ENCODE assay signal across 9 mouse cellular contexts in genomic region chr13:78482929-78483759, GRCm38 (mm10).
A peak's percentile ranks its signal among the peaks of the same experiment; 100 is the strongest.
DNase-seq lines count a peak whose midpoint lies in the region; ATAC-seq lines count a peak whose summit lies in the region.
"Had no signal": no experiment of that assay in that cellular context is flagged by ENCODE, and none has a peak within 500 bp of the region (broad histone marks: within the 10 kb centered on the region; RNA-seq: fewer than 3 reads in every experiment).

No protein-coding gene starts in this region.

- peaks cover 0 to 7% of the 10 kb centered on the region in 2 experiments; a peak in 2 of 4 replicates for H3K4me1 ChIP-seq in heart, embryonic 14.5 days (ENCODE audit: control insufficient read depth in 2 of 2, insufficient read depth in 2 of 2, low read length in 2 of 2)

- H3K27me3 ChIP-seq in heart, embryonic 14.5 days (ENCODE audit: control insufficient read depth, insufficient read depth, low read length), result no peaks in the 10 kb centered on the region

- H3K4me2 ChIP-seq in heart, embryonic 14.5 days (ENCODE audit: low read length), result peak overlapping the region; percentile 32

- peak overlapping the region; percentile 36 to 49; a peak in 3 of 4 replicates for H3K27ac ChIP-seq in heart, embryonic 14.5 days (replicated peaks in 1 of 2; ENCODE audit: control insufficient read depth in 1 of 2, insufficient read depth in 1 of 2, low read depth in 2 of 2, low read length in 2 of 2)
- H3K27ac ChIP-seq: liver, embryonic 14.5 days had no signal

- peak; percentile 89 for ATAC-seq in heart, embryonic 14.5 days (ENCODE audit: insufficient number of reproducible peaks, insufficient read depth, low FRiP score, low read depth)

- H3K4me3 ChIP-seq in heart, embryonic 14.5 days (ENCODE audit: control insufficient read depth in 1 of 2, insufficient read depth in 1 of 2, low read depth in 1 of 2, low read length in 2 of 2), result no peak overlapping the region; a peak in 1 of 4 replicates

- H3K36me3 ChIP-seq in heart, embryonic 14.5 days (ENCODE audit: control insufficient read depth, insufficient read depth, low read length), result no peaks in the 10 kb centered on the region

- peak; percentile 31 to 35 for DNase-seq in right cerebral cortex, postnatal 10 days (ENCODE audit: low spot score in 2 of 2)
- DNase-seq in right cerebral cortex, postnatal 25 days, result no peak
- peak; percentile 11 for DNase-seq in brain, adult 2 months (ENCODE audit: low read depth, low spot score)
- peak; percentile 67 to 81 for DNase-seq in kidney, postnatal 36 days
- DNase-seq in ovary, postnatal 36 days (ENCODE audit: low spot score), result peak; percentile 51
- DNase-seq in thymus, postnatal 10 days (ENCODE audit: low spot score in 2 of 2), result no peak
- no peak for DNase-seq in spleen, adult 12 weeks (ENCODE audit: low spot score)

- WGBS in heart, embryonic 14.5 days, result 31% methylated on average over 9 of the region's 9 CpGs

- H3K9me3 ChIP-seq in heart, embryonic 14.5 days (ENCODE audit: control insufficient read depth, low read length), result peaks cover 8% of the 10 kb centered on the region; the same call in 1 of the 2 replicates

- H3K9ac ChIP-seq in heart, embryonic 14.5 days (ENCODE audit: low read length), result no peak overlapping the region
- H3K9ac ChIP-seq: liver, embryonic 14.5 days had no signal

Comparison
In these comparisons a context has a peak if more than half of its experiments do, and no peak if none do; other contexts are left out.
1. DNase-seq: peak in right cerebral cortex, postnatal 10 days (2 of 2), brain, adult 2 months (single experiment), kidney, postnatal 36 days (2 of 2) and ovary, postnatal 36 days (single experiment); none in right cerebral cortex, postnatal 25 days (single experiment), thymus, postnatal 10 days (0 of 2) and spleen, adult 12 weeks (single experiment).